Mouse (Mus musculus) erythroblast, embryonic 14.5 days (primary cell): ENCODE data around the gene Prrt1.

ENCODE experiments used
- GATA1 ChIP-seq: IDR thresholded peaks from 2 replicates; pipeline ENCODE4 v1.6.1; 2012; ENCODE audit warnings: low read length, inconsistent platforms, mixed read lengths
- TAL1 ChIP-seq: IDR thresholded peaks from 3 replicates; pipeline ENCODE4 v1.6.1; 2012; ENCODE audit warnings: low read length, inconsistent platforms, mixed read lengths

GRCm38 (mm10) chr17:34629796-34630603 lies 667 bp downstream of the Prrt1 start:
- TF ChIP-seq TAL1 (no peak), GATA1 (no peak)
